Mouse (Mus musculus) heart, postnatal 0 days (tissue): ENCODE data around the gene Tmem8. TPM values are rescaled to one million over a fixed set of nuclear protein-coding genes. Genes with fewer than 3 reads are reported as not detected.
A peak's percentile ranks its signal among the peaks of the same experiment; 100 is the strongest.

ENCODE experiments used
- ATAC-seq: fragments of 200-750 bp; cut with Nextera tagmentation; 2 replicates; pipeline ENCODE4 v1.8.0; 2017; ENCODE audit warnings: low read depth, moderate number of reproducible peaks, moderate library complexity; ENCODE audit not compliant: insufficient read depth
- DNase-seq: peaks from one replicate; pipeline ENCODE4 v3.0.0-alpha.2; 2016; ENCODE audit warnings: low spot score
- H3K27ac ChIP-seq: fragments of 300-500 bp; sonication (generic); 2 replicates; pipeline ENCODE4 v1.5.1; 2014; ENCODE audit warnings: low read depth, mild to moderate bottlenecking
- H3K27me3 ChIP-seq: fragments of 300-500 bp; sonication (generic); 2 replicates; pipeline ENCODE4 v1.6.1; 2014; ENCODE audit warnings: low read length, mixed read lengths; ENCODE audit not compliant: control insufficient read depth, insufficient read depth
- H3K36me3 ChIP-seq: fragments of 300-500 bp; sonication (generic); replicated peaks from 2 replicates; pipeline ENCODE4 v1.6.1; 2014; ENCODE audit warnings: low read length, mixed read lengths; ENCODE audit not compliant: control insufficient read depth, insufficient read depth
- H3K4me1 ChIP-seq: fragments of 300-500 bp; sonication (generic); 2 replicates; pipeline ENCODE4 v1.6.1; 2014; ENCODE audit warnings: antibody characterized with exemption; ENCODE audit not compliant: control insufficient read depth, insufficient read depth
- H3K4me2 ChIP-seq: fragments of 300-500 bp; sonication (generic); 2 replicates; pipeline ENCODE4 v1.6.1; 2014; ENCODE audit warnings: low read depth, mild to moderate bottlenecking, low read length, moderate library complexity
- H3K4me3 ChIP-seq: fragments of 300-500 bp; sonication (generic); 2 replicates; pipeline ENCODE4 v1.5.1; 2014; ENCODE audit warnings: low read depth, low read length
- H3K9ac ChIP-seq: fragments of 300-500 bp; sonication (generic); replicated peaks from 2 replicates; pipeline ENCODE4 v1.6.1; 2014; ENCODE audit warnings: low read depth, low read length, mixed read lengths
- H3K9me3 ChIP-seq: fragments of 300-500 bp; sonication (generic); replicated peaks from 2 replicates; pipeline ENCODE4 v1.6.1; 2016; ENCODE audit warnings: low read length; ENCODE audit not compliant: control insufficient read depth
- CTCF ChIP-seq: IDR thresholded peaks from 2 replicates; pipeline ENCODE4 v1.5.1; 2016; ENCODE audit warnings: antibody characterized with exemption, control low read depth, low read depth
- EP300 ChIP-seq: IDR thresholded peaks from 2 replicates; pipeline ENCODE4 v1.6.1; 2016; ENCODE audit warnings: antibody characterized with exemption, low read depth
- WGBS: fragments of 180-500 bp; shearing (Covaris S2); extraction: QIAGEN DNeasy Blood & Tissue Kit; methylation state at CpG from one replicate; pipeline ENCODE4 v1.1.7; 2014; 5-methylcytosine and 5-hydroxymethylcytosine counted together
- polyA plus RNA-seq: library from polyadenylated mRNA; unstranded; fragments of >200 nt; fragmentation: Nextera tagmentation; extraction: Ambion mirVana; gene quantifications from 2 replicates; pipeline ENCODE4 v1.2.1, GENCODE M21; 2015
- total RNA-seq: library from RNA; depleted of rRNA; stranded (reverse); fragments of >200 nt; gene quantifications from 2 replicates; pipeline ENCODE4 v1.2.3, GENCODE M21; 2014; ENCODE audit warnings: low replicate concordance; rRNA removed

The Tmem8 gene
- total and polyA plus RNA-seq, 2 experiments from 2014 or later = 0.51 to 2.1 TPM

- no peak overlapping the region for H3K4me2 ChIP-seq
- no peaks in the 10 kb centered on the region for H3K27me3 ChIP-seq
- no peaks in the 10 kb centered on the region for H3K9me3 ChIP-seq
- ATAC-seq (no peak), DNase-seq (no peak)
- H3K27ac ChIP-seq = no peak overlapping the region
- no peak overlapping the region for H3K9ac ChIP-seq
- no peak overlapping the region for H3K4me3 ChIP-seq
- peaks cover 28% of the 10 kb centered on the region for H3K36me3 ChIP-seq
- TF ChIP-seq CTCF (no peak), EP300 (no peak)
- 94% methylated on average over 2 of the region's 2 CpGs for WGBS
- H3K4me1 ChIP-seq = no peaks in the 10 kb centered on the region
Observed at GRCm38 (mm10) chr17:26151886-26152630, 39.0 kb downstream of the Tmem8 start.

GRCm38 (mm10) chr17:26162736-26163135, 49.6 kb downstream of the Tmem8 start:
- Histone ChIP-seq H3K36me3 (no peaks in the 10 kb centered on the region), H3K27ac (peak overlapping the region; percentile 66), H3K9ac (no peak overlapping the region), H3K4me1 (no peaks in the 10 kb centered on the region), H3K9me3 (no peaks in the 10 kb centered on the region), H3K4me3 (no peak overlapping the region), H3K4me2 (peak overlapping the region; percentile 7), H3K27me3 (no peaks in the 10 kb centered on the region)
- DNase-seq = peak; percentile 53
- WGBS = 76% methylated on average over 1 of the region's 1 CpGs
- TF ChIP-seq EP300 = peak; percentile 41; the same call in 1 of the 2 replicates
- no peak for TF ChIP-seq CTCF
- ATAC-seq = no peak

DNA sequence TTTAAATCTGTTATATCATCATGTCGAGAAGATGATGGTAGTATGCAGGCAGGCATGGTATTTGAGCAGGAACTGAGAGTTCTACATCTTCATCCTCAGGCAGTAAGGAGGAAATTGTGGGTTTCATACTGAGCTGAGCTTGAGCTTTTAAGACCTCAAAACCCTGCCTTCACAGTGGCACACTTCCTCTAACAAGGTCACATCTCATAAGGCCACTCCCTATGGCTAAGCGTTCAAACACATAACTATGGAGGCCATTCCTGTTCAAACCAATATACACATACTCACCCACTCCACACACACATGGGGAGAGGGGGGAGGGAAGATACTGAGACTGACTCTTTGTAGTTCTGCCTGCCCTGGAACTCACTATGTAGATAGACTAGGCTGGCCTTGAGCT, 54.9 kb downstream of the Tmem8 start:
- WGBS = 80% methylated on average over 2 of the region's 2 CpGs
- DNase-seq (no peak), ATAC-seq (no peak)
- TF ChIP-seq EP300 (no peak), CTCF (no peak)
- no peaks in the 10 kb centered on the region for H3K9me3 ChIP-seq
- H3K27me3 ChIP-seq = no peaks in the 10 kb centered on the region
- H3K4me3 ChIP-seq = no peak overlapping the region
- no peak overlapping the region for H3K9ac ChIP-seq
- H3K4me2 ChIP-seq = no peak overlapping the region
- H3K4me1 ChIP-seq = no peaks in the 10 kb centered on the region
- no peaks in the 10 kb centered on the region for H3K36me3 ChIP-seq
- H3K27ac ChIP-seq = no peak overlapping the region; the same call in 1 of the 2 replicates

Other genes starting within 250 kb of the Tmem8 start
- 202 and 225 TPM in 2 replicates for gene Mcrip2, start 244.5 kb upstream of the Tmem8 start, total RNA-seq
- gene Mcrip2, start 244.5 kb upstream of the Tmem8 start, polyA plus RNA-seq = 346 and 357 TPM in 2 replicates
- 23.1 and 28.1 TPM in 2 replicates for gene Mettl26, start 238.2 kb upstream of the Tmem8 start, total RNA-seq
- gene Mettl26, start 238.2 kb upstream of the Tmem8 start, polyA plus RNA-seq = 27.8 and 28.0 TPM in 2 replicates
- gene Wfikkn1, start 232.4 kb upstream of the Tmem8 start, total RNA-seq = not detected in 2 replicates
- gene Wfikkn1, start 232.4 kb upstream of the Tmem8 start, polyA plus RNA-seq = 0.07 and 0.11 TPM in 2 replicates
- 11.4 and 22.5 TPM in 2 replicates for gene Rab40c, start 193.6 kb upstream of the Tmem8 start, total RNA-seq
- 10.3 and 10.4 TPM in 2 replicates for gene Rab40c, start 193.6 kb upstream of the Tmem8 start, polyA plus RNA-seq
- 67.9 and 88.0 TPM in 2 replicates for gene Pigq, start 168.4 kb upstream of the Tmem8 start, total RNA-seq
- 46.4 and 47.2 TPM in 2 replicates for gene Pigq, start 168.4 kb upstream of the Tmem8 start, polyA plus RNA-seq
- not detected in 2 replicates for gene Nhlrc4, start 168.3 kb upstream of the Tmem8 start, total RNA-seq
- 0.19 TPM in 1 of 2 replicates, not detected in the other for gene Nhlrc4, start 168.3 kb upstream of the Tmem8 start, polyA plus RNA-seq
- gene A930017K11Rik, start 160.7 kb upstream of the Tmem8 start, total RNA-seq = not detected in 2 replicates
- not detected in 2 replicates for gene A930017K11Rik, start 160.7 kb upstream of the Tmem8 start, polyA plus RNA-seq
- gene Capn15, start 127.5 kb upstream of the Tmem8 start, total RNA-seq = 6.0 and 8.7 TPM in 2 replicates
- gene Capn15, start 127.5 kb upstream of the Tmem8 start, polyA plus RNA-seq = 7.0 and 7.4 TPM in 2 replicates
- 7.9 and 12.4 TPM in 2 replicates for gene Rab11fip3, start 43.7 kb upstream of the Tmem8 start, total RNA-seq
- 6.1 and 8.7 TPM in 2 replicates for gene Rab11fip3, start 43.7 kb upstream of the Tmem8 start, polyA plus RNA-seq
- 35.3 and 44.6 TPM in 2 replicates for gene Decr2, start 23.0 kb upstream of the Tmem8 start, total RNA-seq
- 35.3 and 36.6 TPM in 2 replicates for gene Decr2, start 23.0 kb upstream of the Tmem8 start, polyA plus RNA-seq
- gene Nme4, start 17.7 kb upstream of the Tmem8 start, total RNA-seq = 28.5 and 60.6 TPM in 2 replicates
- 26.5 and 27.5 TPM in 2 replicates for gene Nme4, start 17.7 kb upstream of the Tmem8 start, polyA plus RNA-seq
- 213 and 275 TPM in 2 replicates for gene Mrpl28, start 10.2 kb downstream of the Tmem8 start, total RNA-seq
- 222 and 226 TPM in 2 replicates for gene Mrpl28, start 10.2 kb downstream of the Tmem8 start, polyA plus RNA-seq
- gene Axin1, start 25.4 kb downstream of the Tmem8 start, total RNA-seq = 15.9 and 21.2 TPM in 2 replicates
- gene Axin1, start 25.4 kb downstream of the Tmem8 start, polyA plus RNA-seq = 3.3 and 4.2 TPM in 2 replicates
- gene Pdia2, start 85.8 kb downstream of the Tmem8 start, total RNA-seq = 0.85 TPM in 1 of 2 replicates, not detected in the other
- 0.10 TPM in 1 of 2 replicates, not detected in the other for gene Pdia2, start 85.8 kb downstream of the Tmem8 start, polyA plus RNA-seq
- gene Rgs11, start 89.7 kb downstream of the Tmem8 start, total RNA-seq = 1.5 and 6.4 TPM in 2 replicates
- 1.2 and 1.5 TPM in 2 replicates for gene Rgs11, start 89.7 kb downstream of the Tmem8 start, polyA plus RNA-seq
- 0.58 and 1.9 TPM in 2 replicates for gene Arhgdig, start 94.5 kb downstream of the Tmem8 start, total RNA-seq
- gene Arhgdig, start 94.5 kb downstream of the Tmem8 start, polyA plus RNA-seq = 1.4 TPM in 2 replicates
- 53.1 and 55.6 TPM in 2 replicates for gene Fam234a, start 130.9 kb downstream of the Tmem8 start, total RNA-seq
- gene Fam234a, start 130.9 kb downstream of the Tmem8 start, polyA plus RNA-seq = 50.8 and 55.7 TPM in 2 replicates
- 36.7 and 41.5 TPM in 2 replicates for gene Luc7l, start 139.6 kb downstream of the Tmem8 start, total RNA-seq
- 34.4 and 36.1 TPM in 2 replicates for gene Luc7l, start 139.6 kb downstream of the Tmem8 start, polyA plus RNA-seq